Mouse (Mus musculus) layer of hippocampus, adult 9-11 months (tissue): ENCODE measurements around the gene Itsn1.

Experiments
- DNase-seq: peaks from one replicate; pipeline ENCODE4 v3.0.0; 2022

The Itsn1 gene

DNA sequence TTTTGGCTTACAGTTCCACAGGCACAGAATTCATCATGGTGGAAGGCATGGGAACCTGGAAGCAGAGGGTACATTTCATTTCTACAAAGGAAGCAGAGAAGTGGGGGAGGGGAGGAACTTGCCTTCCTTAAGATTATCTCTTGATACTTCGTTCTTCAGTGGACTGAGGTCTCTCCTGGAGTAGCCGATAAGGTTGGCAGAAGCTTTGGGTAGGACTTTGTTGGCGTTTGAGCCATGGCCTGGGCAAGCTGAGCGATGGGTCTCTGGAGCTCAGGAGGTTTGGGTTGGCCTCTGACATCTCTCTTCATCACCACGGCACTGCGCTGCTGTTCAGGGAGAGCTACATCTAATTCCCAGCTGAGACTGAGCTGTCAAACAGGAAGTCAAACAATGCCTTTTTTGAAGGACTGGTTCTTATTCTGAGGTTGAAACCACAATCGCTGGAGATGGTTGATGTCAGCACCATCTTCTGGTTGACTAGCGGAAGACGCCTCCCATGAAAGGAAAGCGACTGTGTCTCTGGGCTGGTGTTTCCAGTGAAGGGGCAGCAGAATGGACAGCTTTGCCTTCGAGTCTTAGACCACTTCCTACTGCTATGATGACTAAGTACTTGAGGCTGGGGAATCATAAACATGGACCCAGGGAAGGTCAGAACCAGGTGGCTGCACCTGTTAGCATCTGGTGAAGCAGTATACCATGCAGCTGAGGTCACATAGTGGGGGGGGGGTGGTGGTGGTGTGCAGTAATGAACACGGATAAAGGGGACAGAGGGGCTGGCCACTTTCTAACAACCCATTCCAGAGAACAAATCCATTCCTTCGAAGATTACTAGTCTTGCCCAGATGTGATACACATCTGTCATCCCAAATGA, 235.5 kb downstream of the Itsn1 start:
- no peak for DNase-seq

DNA sequence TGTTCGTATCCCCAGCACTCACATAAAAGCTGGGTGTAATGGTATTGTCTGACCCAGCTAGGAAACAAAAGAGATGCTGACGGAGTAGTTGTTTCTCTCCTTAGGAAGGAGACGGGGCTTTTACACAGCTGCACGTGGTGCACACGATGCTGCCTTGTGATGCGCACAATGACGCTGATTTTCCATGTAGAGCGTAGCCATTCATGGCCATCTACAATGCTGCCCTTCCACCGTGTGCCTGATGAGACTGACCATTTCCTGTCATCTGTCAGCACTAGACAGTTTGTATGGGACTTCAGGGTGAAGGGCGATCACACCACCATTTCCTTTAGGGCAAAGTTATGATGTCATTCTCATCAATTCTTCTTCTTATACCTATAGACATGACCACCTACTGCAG, 239.6 kb downstream of the Itsn1 start:
- no peak for DNase-seq

DNA sequence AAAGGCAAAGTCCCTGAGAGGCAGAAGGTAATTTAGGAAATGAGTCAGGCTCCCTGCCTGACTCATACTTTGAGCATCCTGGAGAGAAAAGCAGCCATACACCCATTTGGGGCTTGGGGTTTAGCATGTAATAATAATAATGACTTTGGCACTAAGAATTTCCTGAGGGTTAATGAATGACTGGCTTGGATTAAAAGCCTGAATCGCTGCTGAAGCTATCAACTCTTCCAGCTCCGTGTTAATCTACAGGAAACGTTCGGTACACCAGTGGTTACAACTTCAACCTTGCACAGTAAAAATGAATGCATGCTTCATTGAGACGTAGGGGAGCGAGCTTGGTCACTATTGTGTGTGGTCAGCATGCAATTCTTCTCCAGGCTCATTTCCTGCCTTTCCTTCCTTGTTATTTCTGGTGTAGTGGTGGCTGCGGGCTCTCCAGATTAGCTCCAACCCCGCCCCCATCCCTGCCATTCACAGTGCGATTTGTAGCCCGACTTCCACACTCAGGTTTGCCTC, 240.5 kb downstream of the Itsn1 start:
- no peak for DNase-seq
